Mouse (Mus musculus) forebrain, embryonic 16.5 days (tissue): ENCODE data around the gene Ccer1. TPM values are rescaled to one million over a fixed set of nuclear protein-coding genes. Genes with fewer than 3 reads are reported as not detected.

Experiments
- ATAC-seq: fragments of 200-750 bp; cut with Nextera tagmentation; 2 replicates; pipeline ENCODE4 v1.8.0; 2017; ENCODE audit warnings: mild to moderate bottlenecking, moderate library complexity
- H3K27ac ChIP-seq: fragments of 300-500 bp; sonication (generic); 2 replicates; pipeline ENCODE4 v1.5.1; 2014; ENCODE audit warnings: low read length, control low read depth
- H3K27me3 ChIP-seq: fragments of 300-500 bp; sonication (generic); replicated peaks from 2 replicates; pipeline ENCODE4 v1.6.1; 2014; ENCODE audit warnings: low read length; ENCODE audit not compliant: control insufficient read depth, insufficient read depth
- H3K36me3 ChIP-seq: fragments of 300-500 bp; sonication (generic); 2 replicates; pipeline ENCODE4 v1.6.1; 2014; ENCODE audit not compliant: control insufficient read depth, insufficient read depth
- H3K4me1 ChIP-seq: fragments of 300-500 bp; sonication (generic); replicated peaks from 2 replicates; pipeline ENCODE4 v1.6.1; 2014; ENCODE audit warnings: low read length; ENCODE audit not compliant: control insufficient read depth, insufficient read depth
- H3K4me2 ChIP-seq: fragments of 300-500 bp; sonication (generic); 2 replicates; pipeline ENCODE4 v1.6.1; 2014; ENCODE audit warnings: mild to moderate bottlenecking, low read length, control low read depth
- H3K4me3 ChIP-seq: fragments of 300-500 bp; sonication (generic); replicated peaks from 2 replicates; pipeline ENCODE4 v1.5.1; 2014; ENCODE audit warnings: mild to moderate bottlenecking, low read length, control low read depth
- H3K9ac ChIP-seq: fragments of 300-500 bp; sonication (generic); replicated peaks from 2 replicates; pipeline ENCODE4 v1.6.1; 2014; ENCODE audit warnings: low read depth, low read length, control low read depth
- H3K9me3 ChIP-seq: fragments of 300-500 bp; sonication (generic); 2 replicates; pipeline ENCODE4 v1.6.1; 2016; ENCODE audit warnings: low read length; ENCODE audit not compliant: control insufficient read depth
- WGBS: fragments of 180-500 bp; shearing (Covaris S2); extraction: QIAGEN DNeasy Blood & Tissue Kit; methylation state at CpG from one replicate; pipeline ENCODE4 v1.1.7; 2014; 5-methylcytosine and 5-hydroxymethylcytosine counted together
- polyA plus RNA-seq: library from polyadenylated mRNA; unstranded; fragments of >200 nt; fragmentation: Nextera tagmentation; extraction: Ambion mirVana; gene quantifications from 2 replicates; pipeline ENCODE4 v1.2.1, GENCODE M21; 2015

Ccer1 gene
- not detected in 2 replicates for polyA plus RNA-seq

GRCm38 (mm10) chr10:97692913-97693312 lies at the start of gene Ccer1:
TSS of gene Ccer1 (plus strand) at chr10:97693059.
- no peaks in the 10 kb centered on the region for H3K36me3 ChIP-seq
- no peaks in the 10 kb centered on the region for H3K9me3 ChIP-seq
- 80% methylated on average over 20 of the region's 20 CpGs for WGBS
- no peaks in the 10 kb centered on the region for H3K4me1 ChIP-seq
- no peak within 1 kb of the TSS for H3K4me2 ChIP-seq
- H3K27ac ChIP-seq: no peak within 1 kb of the TSS
- peak; percentile 18; the same call in 1 of the 2 replicates for ATAC-seq
- H3K9ac ChIP-seq: no peak within 1 kb of the TSS
- H3K27me3 ChIP-seq: no peaks in the 10 kb centered on the region
- no peak within 1 kb of the TSS for H3K4me3 ChIP-seq

- WGBS: 87% methylated on average over 2 of the region's 2 CpGs
- Histone ChIP-seq H3K27me3 (no peaks in the 10 kb centered on the region), H3K4me1 (no peaks in the 10 kb centered on the region), H3K4me3 (no peak within 1 kb of the TSS), H3K36me3 (no peaks in the 10 kb centered on the region), H3K27ac (no peak within 1 kb of the TSS), H3K4me2 (no peak within 1 kb of the TSS), H3K9me3 (no peaks in the 10 kb centered on the region), H3K9ac (no peak within 1 kb of the TSS)
- no peak for ATAC-seq
These were observed 49.1 kb upstream of the Ccer1 start, which contains the start of gene Epyc for GRCm38 (mm10) chr10:97643768-97644167. TSS of gene Epyc (plus strand) at chr10:97644068.

- ATAC-seq: no peak
- Histone ChIP-seq H3K27ac (no peak overlapping the region), H3K4me2 (no peak overlapping the region), H3K27me3 (no peaks in the 10 kb centered on the region), H3K4me1 (no peaks in the 10 kb centered on the region), H3K36me3 (no peaks in the 10 kb centered on the region), H3K9ac (no peak overlapping the region), H3K9me3 (no peaks in the 10 kb centered on the region), H3K4me3 (no peak overlapping the region)
- WGBS: 87% methylated on average over 2 of the region's 2 CpGs
These were observed 42.5 kb upstream of the Ccer1 start for GRCm38 (mm10) chr10:97650334-97650733.

DNA sequence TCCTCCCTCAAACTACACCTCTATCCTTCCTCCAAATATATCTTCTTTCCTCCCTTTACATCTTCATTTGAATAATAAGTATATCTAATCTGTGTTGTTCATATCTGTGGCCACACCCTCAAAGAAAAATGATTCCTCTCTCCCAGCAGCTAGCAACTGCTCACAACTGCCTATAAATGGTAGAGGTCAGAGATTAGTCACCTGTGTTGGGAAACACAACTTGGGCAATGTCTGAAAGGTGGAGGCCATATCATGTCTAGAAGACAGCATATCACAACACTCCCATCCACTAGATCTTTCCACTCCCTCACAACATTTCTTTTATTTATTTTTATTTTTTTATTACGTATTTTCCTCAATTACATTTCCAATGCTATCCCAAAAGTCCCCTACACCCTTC lies 33.4 kb upstream of the Ccer1 start:
- H3K27me3 ChIP-seq: no peaks in the 10 kb centered on the region
- no peak overlapping the region for H3K4me3 ChIP-seq
- no peak overlapping the region for H3K27ac ChIP-seq
- no peak overlapping the region for H3K9ac ChIP-seq
- H3K36me3 ChIP-seq: no peaks in the 10 kb centered on the region
- H3K4me2 ChIP-seq: no peak overlapping the region
- 96% methylated on average over 1 of the region's 1 CpGs for WGBS
- H3K4me1 ChIP-seq: no peaks in the 10 kb centered on the region
- ATAC-seq: no peak
- H3K9me3 ChIP-seq: no peaks in the 10 kb centered on the region

DNA sequence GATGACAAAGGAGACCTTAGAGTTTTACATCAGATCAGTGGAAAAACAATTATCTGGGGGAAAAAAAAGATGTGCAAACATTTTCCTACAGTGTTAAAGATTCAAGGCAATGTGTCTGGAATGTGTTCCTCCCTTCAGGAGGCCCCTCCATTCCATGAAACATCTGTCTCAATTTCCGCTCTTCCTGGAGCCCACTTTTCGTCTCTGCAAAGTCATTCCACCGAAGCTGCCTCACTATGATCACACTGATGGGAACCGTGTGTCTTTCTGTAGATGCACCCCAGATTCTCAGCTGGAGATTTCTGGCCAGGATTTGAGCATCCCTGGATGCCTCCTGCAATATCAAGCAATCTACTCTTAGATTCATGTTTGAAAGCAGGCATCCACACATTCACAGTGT lies 24.2 kb upstream of the Ccer1 start:
- H3K9ac ChIP-seq: no peak overlapping the region
- no peak overlapping the region for H3K4me3 ChIP-seq
- WGBS: 58% methylated on average over 4 of the region's 4 CpGs
- no peaks in the 10 kb centered on the region for H3K9me3 ChIP-seq
- no peaks in the 10 kb centered on the region for H3K27me3 ChIP-seq
- H3K4me2 ChIP-seq: no peak overlapping the region
- no peak overlapping the region for H3K27ac ChIP-seq
- no peaks in the 10 kb centered on the region for H3K36me3 ChIP-seq
- no peak for ATAC-seq
- no peaks in the 10 kb centered on the region for H3K4me1 ChIP-seq

DNA sequence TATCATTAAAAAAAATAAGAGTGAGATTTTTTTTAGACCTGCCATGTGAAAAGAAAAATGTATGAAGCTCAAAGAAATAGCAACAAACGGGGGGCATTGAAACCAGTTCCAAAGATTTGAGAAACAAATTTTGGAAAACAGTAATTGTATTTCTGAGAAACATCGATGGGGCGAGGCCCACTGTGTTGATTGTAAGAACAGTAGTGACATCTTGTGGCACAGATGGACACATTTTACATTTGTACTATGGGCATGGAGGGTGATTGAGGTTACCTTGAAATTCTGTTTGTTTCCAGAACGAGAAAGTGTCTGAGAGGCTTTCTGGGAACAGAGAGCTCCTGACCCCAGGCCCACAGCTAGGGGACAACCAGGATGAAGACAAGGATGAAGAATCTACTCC lies 22.7 kb upstream of the Ccer1 start:
- Histone ChIP-seq H3K9me3 (no peaks in the 10 kb centered on the region), H3K9ac (no peak overlapping the region), H3K36me3 (no peaks in the 10 kb centered on the region), H3K4me3 (no peak overlapping the region), H3K4me1 (no peaks in the 10 kb centered on the region), H3K27ac (no peak overlapping the region), H3K27me3 (no peaks in the 10 kb centered on the region), H3K4me2 (no peak overlapping the region)
- 66% methylated on average over 4 of the region's 4 CpGs for WGBS
- ATAC-seq: 0 out of 2 replicates have a peak, but pooled peaks have one; percentile 26

GRCm38 (mm10) chr10:97673239-97673638 lies 19.6 kb upstream of the Ccer1 start:
- Histone ChIP-seq H3K9ac (no peak overlapping the region), H3K4me2 (no peak overlapping the region), H3K36me3 (no peaks in the 10 kb centered on the region), H3K4me3 (no peak overlapping the region), H3K27ac (no peak overlapping the region), H3K9me3 (no peaks in the 10 kb centered on the region), H3K4me1 (no peaks in the 10 kb centered on the region), H3K27me3 (no peaks in the 10 kb centered on the region)
- 70% methylated on average over 2 of the region's 2 CpGs for WGBS
- no peak for ATAC-seq

DNA sequence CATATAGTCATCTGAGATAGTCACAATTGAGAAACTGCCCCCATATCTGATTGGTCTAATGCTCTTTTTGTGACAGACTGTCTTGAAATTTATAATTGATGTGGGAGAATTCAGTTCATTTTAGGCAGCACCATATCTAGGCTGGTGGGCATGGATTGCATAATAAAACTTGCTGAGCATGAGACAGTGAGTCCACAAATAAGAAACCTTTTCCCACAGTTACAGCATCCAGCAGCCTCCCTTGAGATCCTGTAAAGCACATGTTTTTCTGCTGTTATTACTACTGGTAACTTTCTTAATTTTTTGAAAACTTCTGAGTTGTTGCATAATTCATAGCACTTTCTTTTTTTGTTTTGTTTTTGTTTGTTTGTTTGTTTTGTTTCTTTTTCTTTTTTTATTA lies 9.9 kb upstream of the Ccer1 start:
- ATAC-seq: no peak
- H3K27me3 ChIP-seq: no peaks in the 10 kb centered on the region
- H3K9ac ChIP-seq: no peak overlapping the region
- no peak overlapping the region for H3K27ac ChIP-seq
- H3K4me2 ChIP-seq: no peak overlapping the region
- no peak overlapping the region for H3K4me3 ChIP-seq
- H3K9me3 ChIP-seq: no peaks in the 10 kb centered on the region
- H3K4me1 ChIP-seq: no peaks in the 10 kb centered on the region
- H3K36me3 ChIP-seq: no peaks in the 10 kb centered on the region

GRCm38 (mm10) chr10:97687198-97687597 lies 5.7 kb upstream of the Ccer1 start:
- Histone ChIP-seq H3K4me1 (no peaks in the 10 kb centered on the region), H3K4me2 (no peak overlapping the region), H3K4me3 (no peak overlapping the region), H3K27me3 (no peaks in the 10 kb centered on the region), H3K36me3 (no peaks in the 10 kb centered on the region), H3K9me3 (no peaks in the 10 kb centered on the region), H3K9ac (no peak overlapping the region), H3K27ac (no peak overlapping the region)
- no peak for ATAC-seq
- 80% methylated on average over 1 of the region's 1 CpGs for WGBS

DNA sequence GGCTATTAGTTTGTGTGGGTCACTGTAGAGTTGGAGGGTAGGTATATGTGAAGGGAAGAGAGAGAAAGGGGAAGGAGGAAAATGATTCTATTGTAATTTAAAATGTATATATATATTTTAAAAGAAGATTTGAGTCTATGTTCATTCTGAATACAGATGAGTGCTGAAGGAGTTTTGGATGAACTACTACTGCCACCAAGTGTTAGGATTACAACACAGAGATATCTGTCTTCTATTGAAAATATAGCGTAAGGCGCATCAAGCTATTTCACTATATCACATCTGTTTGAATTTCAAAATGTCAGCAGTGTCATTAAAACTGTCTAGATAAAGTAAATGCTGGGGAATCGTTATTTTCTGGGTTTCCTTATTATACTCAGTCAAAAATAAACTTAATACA lies 3.4 kb upstream of the Ccer1 start:
- Histone ChIP-seq H3K4me1 (no peaks in the 10 kb centered on the region), H3K36me3 (no peaks in the 10 kb centered on the region), H3K4me3 (no peak overlapping the region), H3K27ac (no peak overlapping the region), H3K9ac (no peak overlapping the region), H3K9me3 (no peaks in the 10 kb centered on the region), H3K4me2 (no peak overlapping the region), H3K27me3 (no peaks in the 10 kb centered on the region)
- ATAC-seq: peak; percentile 65; the same call in 1 of the 2 replicates
- WGBS: 70% methylated on average over 3 of the region's 3 CpGs
